Mouse (Mus musculus): ENCODE results near the gene Bahcc1. TPM values are rescaled to one million over a fixed set of nuclear protein-coding genes. Genes with fewer than 3 reads are reported as not detected.

Gene Bahcc1
- polyA plus RNA-seq, 1 experiment from 2014 or later, result 19.5 TPM

GRCm38 (mm10) chr11:120316690-120317254 is 84.0 kb downstream of the Bahcc1 start:
- peak overlapping the region; percentile 89 for H3K4me2 ChIP-seq (replicated peaks)
- WGBS, result 34% methylated on average over 13 of the region's 13 CpGs
- peaks cover 35% of the 10 kb centered on the region for H3K4me1 ChIP-seq (replicated peaks)
- H3K9me3 ChIP-seq, result no peaks in the 10 kb centered on the region
- peak overlapping the region; percentile 99 for H3K27ac ChIP-seq
- no peaks in the 10 kb centered on the region for H3K36me3 ChIP-seq
- peak; percentile 9 for ATAC-seq
- no peaks in the 10 kb centered on the region for H3K27me3 ChIP-seq
- H3K9ac ChIP-seq (replicated peaks), result peak overlapping the region; percentile 86
- H3K4me3 ChIP-seq (replicated peaks), result peak overlapping the region; percentile 52

DNA sequence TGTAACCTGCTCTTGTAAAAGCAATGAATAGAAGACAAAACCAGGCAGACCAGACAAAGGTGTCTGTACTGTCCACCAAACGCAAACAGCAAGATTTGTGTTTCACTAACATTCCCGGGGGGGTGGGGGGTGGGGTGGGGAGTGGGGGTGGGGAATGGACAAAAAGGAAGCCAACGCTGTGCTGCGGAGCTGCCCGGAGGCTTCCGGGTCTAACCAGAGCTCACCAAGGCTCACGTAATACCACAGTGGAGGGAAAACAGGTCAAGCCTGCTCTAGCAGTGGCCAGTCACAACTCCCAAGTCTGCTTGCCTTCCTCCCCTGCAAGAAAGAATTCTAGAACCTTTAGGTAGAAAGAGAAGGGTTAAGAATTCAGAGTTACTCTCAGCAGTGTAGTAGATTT is 84.7 kb downstream of the Bahcc1 start:
- Histone ChIP-seq H3K27me3 (no peaks in the 10 kb centered on the region), H3K4me3 (replicated peaks) (no peak overlapping the region), H3K4me2 (replicated peaks) (peak overlapping the region; percentile 89), H3K27ac (peak overlapping the region; percentile 99), H3K9me3 (no peaks in the 10 kb centered on the region), H3K4me1 (replicated peaks) (peaks cover 31% of the 10 kb centered on the region), H3K9ac (replicated peaks) (peak overlapping the region; percentile 86; the same call in 1 of the 2 replicates), H3K36me3 (no peaks in the 10 kb centered on the region)
- 70% methylated on average over 7 of the region's 7 CpGs for WGBS
- ATAC-seq, result no peak

DNA sequence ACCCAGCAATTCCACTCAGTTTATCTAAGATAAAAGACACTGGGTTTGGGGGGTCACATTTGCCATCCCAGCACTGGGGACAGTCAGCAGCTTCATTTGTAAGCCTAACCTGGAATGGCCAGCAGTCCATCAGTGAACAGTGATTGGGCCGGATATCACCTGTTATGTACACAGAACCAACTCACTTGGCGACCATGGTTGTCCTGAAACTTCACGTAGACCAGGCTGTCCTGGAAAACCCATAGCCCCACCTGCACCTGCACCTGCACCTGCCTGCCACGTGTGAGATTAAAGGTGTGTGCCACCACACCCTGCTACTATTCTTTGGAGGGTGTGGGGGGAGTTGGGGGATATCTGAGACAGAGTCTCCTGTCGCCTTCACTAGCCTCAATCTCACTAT is 86.6 kb downstream of the Bahcc1 start:
- Histone ChIP-seq H3K9ac (replicated peaks) (no peak overlapping the region), H3K27me3 (no peaks in the 10 kb centered on the region), H3K4me1 (replicated peaks) (peaks cover 27% of the 10 kb centered on the region), H3K27ac (no peak overlapping the region), H3K9me3 (no peaks in the 10 kb centered on the region), H3K36me3 (no peaks in the 10 kb centered on the region), H3K4me3 (replicated peaks) (no peak overlapping the region), H3K4me2 (replicated peaks) (no peak overlapping the region)
- 90% methylated on average over 5 of the region's 5 CpGs for WGBS
- ATAC-seq, result no peak

GRCm38 (mm10) chr11:120320156-120320555 is 87.4 kb downstream of the Bahcc1 start:
- no peak for ATAC-seq
- H3K27me3 ChIP-seq, result no peaks in the 10 kb centered on the region
- WGBS, result 95% methylated on average over 10 of the region's 10 CpGs
- peaks cover 19% of the 10 kb centered on the region for H3K4me1 ChIP-seq (replicated peaks)
- no peaks in the 10 kb centered on the region for H3K36me3 ChIP-seq
- H3K9ac ChIP-seq (replicated peaks), result no peak overlapping the region
- H3K4me3 ChIP-seq (replicated peaks), result no peak overlapping the region
- no peak overlapping the region for H3K27ac ChIP-seq
- no peak overlapping the region for H3K4me2 ChIP-seq (replicated peaks)
- no peaks in the 10 kb centered on the region for H3K9me3 ChIP-seq

- Histone ChIP-seq H3K27ac (no peak overlapping the region), H3K4me2 (replicated peaks) (no peak overlapping the region), H3K27me3 (no peaks in the 10 kb centered on the region), H3K4me1 (replicated peaks) (no peaks in the 10 kb centered on the region), H3K36me3 (no peaks in the 10 kb centered on the region), H3K4me3 (replicated peaks) (no peak overlapping the region), H3K9ac (replicated peaks) (no peak overlapping the region), H3K9me3 (peaks cover 3% of the 10 kb centered on the region; the same call in 1 of the 2 replicates)
- no peak for ATAC-seq
- WGBS, result 81% methylated on average over 6 of the region's 6 CpGs
Observed at GRCm38 (mm10) chr11:120335431-120336021, 102.8 kb downstream of the Bahcc1 start.

DNA sequence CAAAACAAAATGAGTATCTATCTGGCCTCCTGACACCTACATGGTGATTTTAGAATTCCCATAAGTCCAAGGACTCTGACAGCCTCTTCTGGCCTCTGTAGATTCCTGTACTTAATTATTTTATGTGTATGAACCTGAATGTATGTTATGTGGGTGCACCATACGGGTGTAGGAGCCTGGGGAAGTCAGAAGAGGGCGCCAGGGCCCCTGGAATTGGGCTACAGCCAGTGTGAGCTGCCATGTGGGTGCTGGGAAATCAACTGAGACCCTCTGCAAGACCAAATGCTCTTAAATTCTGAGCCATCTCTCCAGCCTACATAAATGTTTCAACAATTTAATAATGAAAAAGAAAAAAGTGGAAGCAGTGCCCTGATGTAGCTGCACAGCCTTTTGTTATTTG is 104.7 kb downstream of the Bahcc1 start:
- no peak for ATAC-seq
- WGBS, result 40% methylated on average over 2 of the region's 2 CpGs
- Histone ChIP-seq H3K27me3 (no peaks in the 10 kb centered on the region), H3K36me3 (no peaks in the 10 kb centered on the region), H3K4me3 (replicated peaks) (no peak overlapping the region), H3K4me1 (replicated peaks) (no peaks in the 10 kb centered on the region), H3K4me2 (replicated peaks) (no peak overlapping the region), H3K27ac (no peak overlapping the region), H3K9ac (replicated peaks) (no peak overlapping the region), H3K9me3 (peaks cover 3% of the 10 kb centered on the region; the same call in 1 of the 2 replicates)

DNA sequence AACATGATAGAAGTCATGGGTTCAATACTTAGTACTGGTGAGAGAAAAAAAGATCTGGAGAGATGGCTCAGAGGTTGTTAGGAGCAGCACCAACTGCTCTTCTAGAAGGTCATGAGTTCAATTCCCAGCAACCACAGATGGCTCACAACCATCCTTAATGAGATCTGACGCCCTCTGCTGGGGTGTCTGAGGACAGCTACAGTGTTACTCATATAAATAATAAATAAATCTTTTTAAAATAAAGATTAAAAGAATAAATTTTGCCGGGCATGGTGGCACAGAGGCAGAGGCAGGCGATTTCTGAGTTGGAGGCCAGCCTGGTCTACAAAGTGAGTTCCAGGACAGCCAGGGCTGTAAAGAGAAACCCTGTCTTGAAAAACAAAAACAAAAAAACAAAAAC is 106.0 kb downstream of the Bahcc1 start:
- Histone ChIP-seq H3K36me3 (0 out of 2 replicates have a peak, but pooled peaks cover under 1% of the 10 kb centered on the region), H3K9ac (replicated peaks) (no peak overlapping the region), H3K27ac (no peak overlapping the region), H3K4me1 (replicated peaks) (peaks cover under 1% of the 10 kb centered on the region; the same call in 1 of the 2 replicates), H3K27me3 (no peaks in the 10 kb centered on the region), H3K4me3 (replicated peaks) (no peak overlapping the region), H3K4me2 (replicated peaks) (no peak overlapping the region), H3K9me3 (peaks cover 3% of the 10 kb centered on the region; the same call in 1 of the 2 replicates)
- ATAC-seq, result no peak
- WGBS, result 78% methylated on average over 3 of the region's 3 CpGs

GRCm38 (mm10) chr11:120339978-120340513 is 107.3 kb downstream of the Bahcc1 start:
- ATAC-seq, result no peak
- no peak overlapping the region for H3K4me2 ChIP-seq (replicated peaks)
- H3K9me3 ChIP-seq, result no peaks in the 10 kb centered on the region
- peaks cover 13% of the 10 kb centered on the region for H3K4me1 ChIP-seq (replicated peaks)
- peaks cover 13% of the 10 kb centered on the region for H3K36me3 ChIP-seq
- H3K9ac ChIP-seq (replicated peaks), result no peak overlapping the region
- H3K27me3 ChIP-seq, result no peaks in the 10 kb centered on the region
- H3K4me3 ChIP-seq (replicated peaks), result no peak overlapping the region
- H3K27ac ChIP-seq, result no peak overlapping the region
- WGBS, result 92% methylated on average over 10 of the region's 10 CpGs

DNA sequence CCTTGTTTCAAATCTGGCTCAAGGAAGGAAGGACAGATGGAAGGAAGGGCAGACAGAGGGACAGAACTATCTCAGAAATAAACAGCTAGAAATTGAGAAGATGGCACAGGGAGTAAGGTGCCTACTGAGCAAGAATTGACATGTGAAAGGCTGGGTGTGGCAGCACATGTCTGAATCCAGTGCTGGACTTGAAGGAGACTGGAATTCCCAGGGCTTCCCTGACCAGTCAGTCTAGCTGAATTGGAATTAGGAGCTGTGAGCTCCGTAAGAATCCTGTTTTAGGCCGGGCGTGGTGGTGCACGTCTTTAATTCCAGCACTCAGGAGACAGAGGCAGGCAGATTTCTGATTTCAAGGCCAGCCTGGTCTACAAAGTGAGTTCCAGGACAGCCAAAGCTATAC is 108.9 kb downstream of the Bahcc1 start:
- Histone ChIP-seq H3K9ac (replicated peaks) (no peak overlapping the region), H3K36me3 (peaks cover 22% of the 10 kb centered on the region), H3K27ac (no peak overlapping the region), H3K4me2 (replicated peaks) (no peak overlapping the region), H3K9me3 (no peaks in the 10 kb centered on the region), H3K4me1 (replicated peaks) (peaks cover 22% of the 10 kb centered on the region), H3K27me3 (no peaks in the 10 kb centered on the region), H3K4me3 (replicated peaks) (no peak overlapping the region)
- WGBS, result 92% methylated on average over 4 of the region's 4 CpGs
- no peak for ATAC-seq

Small RNA genes within 50 kb of the gene (microRNA-seq; reads per million reads assigned to microRNA genes)
- not detected for gene Gm47297

Other genes starting within 250 kb of the Bahcc1 start
- 15.1 and 18.6 TPM in 2 replicates for gene Aatk, start 185.8 kb upstream of the Bahcc1 start, polyA plus RNA-seq (2015; fragmentation: Nextera tagmentation; extraction: Ambion mirVana)
- gene Cep131, start 146.1 kb upstream of the Bahcc1 start, polyA plus RNA-seq (2015; fragmentation: Nextera tagmentation; extraction: Ambion mirVana), result 29.3 and 37.9 TPM in 2 replicates
- 19.9 and 20.9 TPM in 2 replicates for gene Tepsin, start 134.2 kb upstream of the Bahcc1 start, polyA plus RNA-seq (2015; fragmentation: Nextera tagmentation; extraction: Ambion mirVana)
- 59.2 and 63.7 TPM in 2 replicates for gene Ndufaf8, start 134.0 kb upstream of the Bahcc1 start, polyA plus RNA-seq (2015; fragmentation: Nextera tagmentation; extraction: Ambion mirVana)
- gene Slc38a10, start 81.6 kb upstream of the Bahcc1 start, polyA plus RNA-seq (2015; fragmentation: Nextera tagmentation; extraction: Ambion mirVana), result 105 and 109 TPM in 2 replicates
- 3,928 and 4,113 TPM in 2 replicates for gene Actg1, start 115.6 kb downstream of the Bahcc1 start, polyA plus RNA-seq (2015; fragmentation: Nextera tagmentation; extraction: Ambion mirVana)
- 1.9 and 2.2 TPM in 2 replicates for gene Fscn2, start 128.6 kb downstream of the Bahcc1 start, polyA plus RNA-seq (2015; fragmentation: Nextera tagmentation; extraction: Ambion mirVana)
- 80.9 and 81.1 TPM in 2 replicates for gene Faap100, start 145.8 kb downstream of the Bahcc1 start, polyA plus RNA-seq (2015; fragmentation: Nextera tagmentation; extraction: Ambion mirVana)
- 35.0 and 38.1 TPM in 2 replicates for gene Nploc4, start 204.8 kb downstream of the Bahcc1 start, polyA plus RNA-seq (2015; fragmentation: Nextera tagmentation; extraction: Ambion mirVana)
- gene Tspan10, start 209.7 kb downstream of the Bahcc1 start, polyA plus RNA-seq (2015; fragmentation: Nextera tagmentation; extraction: Ambion mirVana), result not detected in 2 replicates
- 0.19 and 0.30 TPM in 2 replicates for gene Pde6g, start 220.6 kb downstream of the Bahcc1 start, polyA plus RNA-seq (2015; fragmentation: Nextera tagmentation; extraction: Ambion mirVana)
- 10.6 and 12.5 TPM in 2 replicates for gene Oxld1, start 225.1 kb downstream of the Bahcc1 start, polyA plus RNA-seq (2015; fragmentation: Nextera tagmentation; extraction: Ambion mirVana)
- 26.1 and 28.7 TPM in 2 replicates for gene Ccdc137, start 225.2 kb downstream of the Bahcc1 start, polyA plus RNA-seq (2015; fragmentation: Nextera tagmentation; extraction: Ambion mirVana)
- 64.7 and 67.8 TPM in 2 replicates for gene Arl16, start 234.7 kb downstream of the Bahcc1 start, polyA plus RNA-seq (2015; fragmentation: Nextera tagmentation; extraction: Ambion mirVana)